Mouse (Mus musculus) MN1 (cell line): Measurements from ENCODE around the gene Lpin3.

Experiments
- DNase-seq: peaks from one replicate; pipeline ENCODE4 v3.0.0-alpha.2; 2016; ENCODE audit warnings: low spot score

Lpin3 gene

GRCm38 (mm10) chr2:160933890-160934289, 53.4 kb downstream of the Lpin3 start:
- no peak for DNase-seq

GRCm38 (mm10) chr2:160934451-160934850, 54.0 kb downstream of the Lpin3 start:
- DNase-seq: no peak

- DNase-seq: no peak
These were observed 60.6 kb downstream of the Lpin3 start for GRCm38 (mm10) chr2:160940930-160941709.

- no peak for DNase-seq
These were observed 62.0 kb downstream of the Lpin3 start for GRCm38 (mm10) chr2:160942443-160942842.

GRCm38 (mm10) chr2:160951595-160951994, 71.1 kb downstream of the Lpin3 start:
- no peak for DNase-seq

- peak; percentile 70 for DNase-seq
These were observed 72.8 kb downstream of the Lpin3 start for GRCm38 (mm10) chr2:160953131-160953873.

GRCm38 (mm10) chr2:160954541-160954940, 74.1 kb downstream of the Lpin3 start:
- DNase-seq: no peak

- peak; percentile 18 for DNase-seq
These were observed 74.9 kb downstream of the Lpin3 start for GRCm38 (mm10) chr2:160955331-160955730.
